Comparison of ENCODE assay signal across 17 mouse cellular contexts in genomic region chr9:62613806-62614205, GRCm38 (mm10).
DNase-seq lines count a peak whose midpoint lies in the region; ATAC-seq lines count a peak whose summit lies in the region.
"Had no signal": no experiment of that assay in that cellular context is flagged by ENCODE, and none has a peak within 500 bp of the region (broad histone marks: within the 10 kb centered on the region; RNA-seq: fewer than 3 reads in every experiment).

No protein-coding gene starts in this region.

- peaks cover 38% of the 10 kb centered on the region for H3K4me1 ChIP-seq in forebrain, embryonic 10.5 days
- no peaks in the 10 kb centered on the region for H3K4me1 ChIP-seq in forebrain, embryonic 14.5 days (ENCODE audit: control insufficient read depth, insufficient read depth, low read length)
- peaks cover 9% of the 10 kb centered on the region for H3K4me1 ChIP-seq in kidney, embryonic 15.5 days
- H3K4me1 ChIP-seq in embryonic facial prominence, embryonic 12.5 days = peaks cover 24% of the 10 kb centered on the region; the same call in 1 of the 2 replicates
- H3K4me1 ChIP-seq in limb, embryonic 12.5 days (replicated peaks) = peaks cover 55% of the 10 kb centered on the region
- H3K4me1 ChIP-seq: forebrain, embryonic 15.5 days had no signal

- no peak overlapping the region for H3K9ac ChIP-seq in forebrain, embryonic 14.5 days (ENCODE audit: low read length)
- H3K9ac ChIP-seq in kidney, embryonic 15.5 days = no peak overlapping the region
- H3K9ac ChIP-seq in embryonic facial prominence, embryonic 12.5 days = no peak overlapping the region
- 0 out of 2 replicates have a peak overlapping the region, but pooled peaks have one; percentile 12 for H3K9ac ChIP-seq in limb, embryonic 12.5 days (replicated peaks)
- H3K9ac ChIP-seq: forebrain, embryonic 15.5 days; liver, postnatal 0 days had no signal

- peaks cover 14% of the 10 kb centered on the region for H3K9me3 ChIP-seq in forebrain, embryonic 10.5 days
- H3K9me3 ChIP-seq in forebrain, embryonic 14.5 days (replicated peaks; ENCODE audit: control insufficient read depth, low read length) = 0 out of 2 replicates have a peak, but pooled peaks cover 3% of the 10 kb centered on the region
- 0 out of 2 replicates have a peak, but pooled peaks cover 3% of the 10 kb centered on the region for H3K9me3 ChIP-seq in kidney, embryonic 15.5 days (replicated peaks)
- H3K9me3 ChIP-seq in embryonic facial prominence, embryonic 12.5 days = no peaks in the 10 kb centered on the region
- peaks cover 15% of the 10 kb centered on the region; the same call in 1 of the 2 replicates for H3K9me3 ChIP-seq in limb, embryonic 12.5 days
- H3K9me3 ChIP-seq: forebrain, embryonic 15.5 days; G1E had no signal

- DNase-seq in forebrain, embryonic 10.5 days (ENCODE audit: extremely low spot score, low spot score) = no peak
- DNase-seq in forebrain, embryonic 14.5 days (ENCODE audit: low spot score) = no peak
- no peak for DNase-seq in kidney, postnatal 25 days
- DNase-seq in urinary bladder, adult 2 months (ENCODE audit: low spot score) = no peak
- no peak for DNase-seq in spleen, adult 18-20 months
- DNase-seq: cerebellum, adult 9-10 months; heart, postnatal 4 days; liver; liver, postnatal 0 days; thymus, adult 2 months had no signal

- H3K27me3 ChIP-seq in forebrain, embryonic 10.5 days (ENCODE audit: poor library complexity, severe bottlenecking) = no peaks in the 10 kb centered on the region
- H3K27me3 ChIP-seq in forebrain, embryonic 14.5 days (replicated peaks; ENCODE audit: control insufficient read depth, insufficient read depth, low read length) = no peaks in the 10 kb centered on the region
- H3K27me3 ChIP-seq in kidney, embryonic 15.5 days = no peaks in the 10 kb centered on the region
- H3K27me3 ChIP-seq in embryonic facial prominence, embryonic 12.5 days = no peaks in the 10 kb centered on the region
- H3K27me3 ChIP-seq in limb, embryonic 12.5 days = no peaks in the 10 kb centered on the region
- H3K27me3 ChIP-seq: forebrain, embryonic 15.5 days had no signal

- H3K27ac ChIP-seq in forebrain, embryonic 10.5 days = peak overlapping the region; percentile 71
- no peak overlapping the region for H3K27ac ChIP-seq in forebrain, embryonic 14.5 days (ENCODE audit: low read depth, low read length)
- peak overlapping the region; percentile 22; the same call in 1 of the 2 replicates for H3K27ac ChIP-seq in kidney, embryonic 15.5 days
- peak overlapping the region; percentile 75 for H3K27ac ChIP-seq in embryonic facial prominence, embryonic 12.5 days
- H3K27ac ChIP-seq in limb, embryonic 12.5 days = peak overlapping the region; percentile 82
- H3K27ac ChIP-seq: forebrain, embryonic 15.5 days had no signal

- H3K4me2 ChIP-seq in forebrain, embryonic 14.5 days (ENCODE audit: low read length) = no peak overlapping the region
- H3K4me2 ChIP-seq in kidney, embryonic 15.5 days = no peak overlapping the region
- no peak overlapping the region for H3K4me2 ChIP-seq in embryonic facial prominence, embryonic 12.5 days (replicated peaks)
- H3K4me2 ChIP-seq in limb, embryonic 12.5 days = no peak overlapping the region
- H3K4me2 ChIP-seq: forebrain, embryonic 15.5 days had no signal

- no peak for ATAC-seq in forebrain, embryonic 14.5 days
- ATAC-seq in kidney, embryonic 15.5 days (replicated peaks; ENCODE audit: low FRiP score) = no peak
- ATAC-seq in embryonic facial prominence, embryonic 12.5 days (ENCODE audit: insufficient number of reproducible peaks, insufficient read depth, low FRiP score, low TSS enrichment) = no peak
- ATAC-seq in limb, embryonic 12.5 days (ENCODE audit: insufficient number of reproducible peaks, insufficient read depth, low FRiP score, low TSS enrichment, low read depth) = no peak
- ATAC-seq: CD4-positive, CD25-positive, alpha-beta regulatory T cell, adult 4 months; forebrain, embryonic 15.5 days; intestine, embryonic 16.5 days; liver, postnatal 0 days had no signal

- no peaks in the 10 kb centered on the region for H3K36me3 ChIP-seq in forebrain, embryonic 10.5 days (replicated peaks)
- H3K36me3 ChIP-seq in forebrain, embryonic 14.5 days (ENCODE audit: control insufficient read depth, insufficient read depth, low read length) = no peaks in the 10 kb centered on the region
- H3K36me3 ChIP-seq in kidney, embryonic 15.5 days = no peaks in the 10 kb centered on the region
- no peaks in the 10 kb centered on the region for H3K36me3 ChIP-seq in embryonic facial prominence, embryonic 12.5 days
- no peaks in the 10 kb centered on the region for H3K36me3 ChIP-seq in limb, embryonic 12.5 days
- H3K36me3 ChIP-seq: forebrain, embryonic 15.5 days; G1E had no signal

- H3K4me3 ChIP-seq in forebrain, embryonic 10.5 days = no peak overlapping the region
- H3K4me3 ChIP-seq in forebrain, embryonic 14.5 days (ENCODE audit: low read depth, low read length) = no peak overlapping the region
- H3K4me3 ChIP-seq in kidney, embryonic 15.5 days (replicated peaks) = no peak overlapping the region
- H3K4me3 ChIP-seq in embryonic facial prominence, embryonic 12.5 days = no peak overlapping the region
- H3K4me3 ChIP-seq in limb, embryonic 12.5 days (replicated peaks) = no peak overlapping the region
- H3K4me3 ChIP-seq: forebrain, embryonic 15.5 days had no signal

- WGBS in forebrain, embryonic 10.5 days = 86% methylated on average over 8 of the region's 8 CpGs
- WGBS in forebrain, embryonic 14.5 days = 90% methylated on average over 8 of the region's 8 CpGs
- 64% methylated on average over 8 of the region's 8 CpGs for WGBS in kidney, embryonic 15.5 days
- WGBS in embryonic facial prominence, embryonic 12.5 days = 64% methylated on average over 8 of the region's 8 CpGs
- WGBS in limb, embryonic 12.5 days = 79% methylated on average over 8 of the region's 8 CpGs
